Mouse (Mus musculus) midbrain, embryonic 16.5 days (tissue): ENCODE results near the gene Cbx3. TPM values are rescaled to one million over a fixed set of nuclear protein-coding genes. Genes with fewer than 3 reads are reported as not detected.
A peak's percentile ranks its signal among the peaks of the same experiment; 100 is the strongest.

Experiments
- ATAC-seq: fragments of 200-750 bp; cut with Nextera tagmentation; 2 replicates; pipeline ENCODE4 v1.8.0; 2017; ENCODE audit warnings: moderate TSS enrichment
- H3K27ac ChIP-seq: fragments of 300-500 bp; sonication (generic); 2 replicates; pipeline ENCODE4 v1.5.1; 2014; ENCODE audit warnings: mild to moderate bottlenecking, low read length, mixed read lengths
- H3K27me3 ChIP-seq: fragments of 300-500 bp; sonication (generic); 2 replicates; pipeline ENCODE4 v1.6.1; 2014; ENCODE audit warnings: low read depth, low read length, mixed read lengths; ENCODE audit not compliant: control insufficient read depth, insufficient read depth
- H3K36me3 ChIP-seq: fragments of 300-500 bp; sonication (generic); 2 replicates; pipeline ENCODE4 v1.6.1; 2014; ENCODE audit warnings: mild to moderate bottlenecking, low read length, moderate library complexity, mixed read lengths; ENCODE audit not compliant: control insufficient read depth, insufficient read depth
- H3K4me1 ChIP-seq: fragments of 300-500 bp; sonication (generic); 2 replicates; pipeline ENCODE4 v1.6.1; 2014; ENCODE audit warnings: mild to moderate bottlenecking, low read length, mixed read lengths; ENCODE audit not compliant: control insufficient read depth, insufficient read depth
- H3K4me2 ChIP-seq: fragments of 300-500 bp; sonication (generic); 2 replicates; pipeline ENCODE4 v1.6.1; 2014; ENCODE audit warnings: mild to moderate bottlenecking, low read length, mixed read lengths
- H3K4me3 ChIP-seq: fragments of 300-500 bp; sonication (generic); 2 replicates; pipeline ENCODE4 v1.5.1; 2014; ENCODE audit warnings: low read depth, mild to moderate bottlenecking, low read length, moderate library complexity, mixed read lengths
- H3K9ac ChIP-seq: fragments of 300-500 bp; sonication (generic); 2 replicates; pipeline ENCODE4 v1.6.1; 2014; ENCODE audit warnings: low read depth, low read length, mixed read lengths
- H3K9me3 ChIP-seq: fragments of 300-500 bp; sonication (generic); replicated peaks from 2 replicates; pipeline ENCODE4 v1.6.1; 2014; ENCODE audit warnings: mild to moderate bottlenecking, low read length, mixed read lengths; ENCODE audit not compliant: control insufficient read depth, poor library complexity, severe bottlenecking
- WGBS: fragments of 180-500 bp; shearing (Covaris S2); extraction: QIAGEN DNeasy Blood & Tissue Kit; methylation state at CpG from one replicate; pipeline ENCODE4 v1.1.7; 2014; 5-methylcytosine and 5-hydroxymethylcytosine counted together
- polyA plus RNA-seq: library from polyadenylated mRNA; unstranded; fragments of >200 nt; fragmentation: Nextera tagmentation; extraction: Ambion mirVana; gene quantifications from 2 replicates; pipeline ENCODE4 v1.2.1, GENCODE M21; 2015

The Cbx3 gene
- polyA plus RNA-seq, 1 experiment from 2014 or later: 417 TPM

DNA sequence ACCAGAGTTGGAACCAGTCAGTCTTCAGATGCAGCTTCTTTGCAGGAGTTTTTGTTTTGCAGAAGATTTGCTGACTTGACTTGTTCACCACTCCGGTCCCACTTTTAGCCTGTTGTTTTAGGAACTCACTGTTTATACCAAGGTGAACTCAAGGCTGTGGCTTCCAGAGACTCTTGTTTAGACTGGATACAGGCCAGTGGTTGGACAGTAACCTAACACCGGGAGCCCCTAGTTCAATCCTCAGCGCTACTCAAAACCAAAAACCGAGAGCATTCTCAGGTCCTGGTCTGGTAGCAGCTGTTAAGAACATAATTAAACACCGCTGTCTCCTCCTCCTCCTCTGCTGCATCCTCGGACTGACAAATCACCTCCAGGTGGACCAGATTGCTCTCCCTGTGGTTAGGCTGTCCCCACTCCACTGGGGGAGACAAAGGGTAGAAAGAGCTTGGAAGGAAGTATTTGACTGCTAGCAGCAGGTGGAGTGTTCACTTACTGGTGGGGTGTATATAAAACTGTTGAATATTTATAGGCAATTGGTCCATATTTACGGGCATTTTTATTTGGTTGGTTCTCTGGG lies 17.1 kb upstream of the Cbx3 start:
- 74% methylated on average over 7 of the region's 7 CpGs for WGBS
- Histone ChIP-seq H3K4me3 (no peak overlapping the region), H3K27me3 (no peaks in the 10 kb centered on the region), H3K36me3 (0 out of 2 replicates have a peak, but pooled peaks cover under 1% of the 10 kb centered on the region), H3K4me1 (no peaks in the 10 kb centered on the region), H3K9ac (no peak overlapping the region), H3K9me3 (no peaks in the 10 kb centered on the region), H3K4me2 (no peak overlapping the region), H3K27ac (no peak overlapping the region)
- no peak for ATAC-seq

DNA sequence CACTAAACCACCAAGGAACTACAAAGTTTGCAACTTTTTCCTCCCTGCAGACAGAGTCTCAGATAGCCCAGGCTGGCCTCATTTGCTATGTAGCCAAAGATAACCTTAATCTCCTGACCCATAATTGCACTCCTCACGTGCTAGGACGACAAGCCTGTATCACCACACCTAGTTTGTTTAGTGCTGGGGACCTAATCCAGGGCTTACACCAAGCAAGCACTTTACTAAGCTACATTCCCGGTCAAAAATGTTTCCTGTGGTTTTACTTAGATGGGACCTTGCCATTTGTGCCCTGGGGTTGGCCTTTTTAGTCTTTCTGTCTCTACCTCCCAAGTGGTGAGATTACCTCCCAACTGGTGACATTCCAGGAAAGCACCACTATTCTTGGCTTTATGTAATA lies 15.2 kb upstream of the Cbx3 start:
- Histone ChIP-seq H3K4me3 (no peak overlapping the region), H3K27me3 (no peaks in the 10 kb centered on the region), H3K9me3 (no peaks in the 10 kb centered on the region), H3K36me3 (peaks cover 9% of the 10 kb centered on the region), H3K27ac (no peak overlapping the region), H3K4me1 (no peaks in the 10 kb centered on the region), H3K9ac (no peak overlapping the region), H3K4me2 (no peak overlapping the region)
- ATAC-seq: no peak
- 65% methylated on average over 3 of the region's 3 CpGs for WGBS

DNA sequence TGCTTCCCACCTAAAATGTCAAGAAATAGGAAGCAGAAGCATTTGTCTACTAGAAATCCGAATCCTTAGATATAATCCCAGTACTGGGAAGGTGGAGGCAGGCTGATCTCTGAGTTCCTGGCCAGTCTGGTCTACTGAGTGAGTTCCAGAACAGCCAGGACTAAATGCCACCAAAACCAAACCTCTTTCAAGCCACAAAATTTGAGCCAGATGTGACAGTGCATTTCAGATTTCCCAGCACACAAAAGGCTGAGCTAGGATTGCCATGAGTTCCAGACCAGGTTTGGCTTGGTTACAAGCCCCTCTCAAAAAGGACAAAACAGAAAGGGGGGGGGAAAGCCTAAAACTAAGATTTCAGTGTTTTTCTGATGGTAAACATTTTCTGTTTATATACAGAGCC lies 14.0 kb upstream of the Cbx3 start:
- 78% methylated on average over 1 of the region's 1 CpGs for WGBS

DNA sequence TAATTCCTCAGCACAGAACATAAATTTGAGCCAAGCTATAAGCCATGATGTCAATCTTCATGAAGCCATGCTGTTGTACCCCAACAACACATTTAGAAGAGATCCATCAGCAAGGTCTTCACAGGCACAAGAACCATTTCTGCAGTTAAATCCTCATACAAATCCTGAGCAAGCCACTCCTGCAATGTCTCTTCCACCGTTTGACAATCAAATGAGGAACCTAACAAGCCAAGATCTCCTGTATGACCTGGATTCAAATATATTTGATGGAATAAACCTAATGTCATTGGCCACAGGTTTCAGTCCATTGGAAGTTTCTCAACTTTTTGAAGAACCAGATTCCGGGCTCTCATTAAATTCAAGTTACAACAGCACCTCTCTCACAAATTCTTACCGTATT lies 12.9 kb upstream of the Cbx3 start:
- WGBS: 80% methylated on average over 3 of the region's 3 CpGs
- H3K27me3 ChIP-seq: no peaks in the 10 kb centered on the region
- no peaks in the 10 kb centered on the region for H3K4me1 ChIP-seq
- no peak overlapping the region for H3K27ac ChIP-seq
- peaks cover 22% of the 10 kb centered on the region for H3K36me3 ChIP-seq
- no peak for ATAC-seq
- no peak overlapping the region for H3K4me3 ChIP-seq
- no peak overlapping the region for H3K9ac ChIP-seq
- no peak overlapping the region for H3K4me2 ChIP-seq
- H3K9me3 ChIP-seq: no peaks in the 10 kb centered on the region

More for the DNA sequence above, 14.0 kb upstream of the Cbx3 start:
- ATAC-seq: no peak
- H3K9ac ChIP-seq: no peak overlapping the region
- H3K36me3 ChIP-seq: peaks cover 15% of the 10 kb centered on the region
- H3K4me1 ChIP-seq: no peaks in the 10 kb centered on the region
- no peak overlapping the region for H3K4me2 ChIP-seq
- H3K27me3 ChIP-seq: no peaks in the 10 kb centered on the region
- no peak overlapping the region for H3K27ac ChIP-seq
- no peak overlapping the region for H3K4me3 ChIP-seq
- H3K9me3 ChIP-seq: no peaks in the 10 kb centered on the region

DNA sequence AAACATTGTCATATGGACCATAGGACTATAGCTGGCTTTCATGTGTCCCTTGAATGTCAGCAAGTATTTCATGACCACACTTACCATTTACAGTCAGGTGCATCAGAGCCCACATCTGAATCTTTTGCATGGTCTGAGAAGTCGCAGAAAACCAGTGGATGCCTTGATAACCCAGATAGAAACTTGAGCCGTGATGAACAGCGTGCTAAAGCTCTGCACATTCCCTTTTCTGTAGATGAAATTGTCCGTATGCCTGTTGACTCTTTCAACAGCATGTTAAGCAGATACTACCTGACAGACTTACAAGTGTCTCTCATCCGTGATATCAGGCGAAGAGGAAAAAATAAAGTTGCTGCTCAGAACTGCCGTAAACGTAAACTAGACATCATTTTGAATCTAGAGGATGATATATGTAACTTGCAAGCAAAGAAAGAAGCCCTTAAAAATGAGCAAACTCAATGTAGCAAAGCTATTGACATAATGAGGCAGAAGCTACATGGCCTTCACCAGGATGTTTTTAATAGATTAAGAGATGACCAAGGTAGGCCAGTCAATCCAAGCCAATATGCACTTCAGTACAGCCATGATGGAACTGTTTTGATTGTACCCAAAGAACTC lies 12.3 kb upstream of the Cbx3 start:
- no peak for ATAC-seq
- H3K27ac ChIP-seq: no peak overlapping the region
- WGBS: 87% methylated on average over 8 of the region's 8 CpGs

DNA sequence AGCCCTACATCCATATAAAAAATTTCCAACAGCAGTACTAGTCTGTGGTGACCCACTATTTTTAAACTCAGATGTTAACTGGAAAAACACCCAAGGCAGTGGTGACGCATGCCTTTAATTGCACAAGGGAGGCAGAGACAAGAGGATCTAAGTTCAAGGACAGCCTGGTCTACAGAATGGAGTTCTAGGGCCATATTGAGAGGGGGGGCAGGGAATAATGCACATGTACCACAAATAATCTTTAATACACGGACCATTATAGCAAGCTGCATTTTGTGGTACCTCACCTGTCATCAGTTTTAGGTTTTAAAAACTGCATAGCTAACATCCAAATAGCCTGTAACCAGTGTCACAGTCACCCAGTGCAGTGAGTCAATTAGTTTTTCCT lies 11.2 kb upstream of the Cbx3 start:
- peak; percentile 16; the same call in 1 of the 2 replicates for ATAC-seq
- Histone ChIP-seq H3K4me1 (peaks cover 4% of the 10 kb centered on the region; the same call in 1 of the 2 replicates), H3K4me3 (no peak overlapping the region), H3K36me3 (peaks cover 31% of the 10 kb centered on the region), H3K4me2 (no peak overlapping the region), H3K9ac (no peak overlapping the region), H3K9me3 (no peaks in the 10 kb centered on the region), H3K27me3 (no peaks in the 10 kb centered on the region), H3K27ac (no peak overlapping the region)
- WGBS: 46% methylated on average over 2 of the region's 2 CpGs

More for the DNA sequence above, 12.3 kb upstream of the Cbx3 start:
- no peaks in the 10 kb centered on the region for H3K9me3 ChIP-seq
- no peak overlapping the region for H3K9ac ChIP-seq
- peaks cover 24% of the 10 kb centered on the region for H3K36me3 ChIP-seq
- no peaks in the 10 kb centered on the region for H3K4me1 ChIP-seq
- H3K4me2 ChIP-seq: no peak overlapping the region
- no peaks in the 10 kb centered on the region for H3K27me3 ChIP-seq
- no peak overlapping the region for H3K4me3 ChIP-seq

DNA sequence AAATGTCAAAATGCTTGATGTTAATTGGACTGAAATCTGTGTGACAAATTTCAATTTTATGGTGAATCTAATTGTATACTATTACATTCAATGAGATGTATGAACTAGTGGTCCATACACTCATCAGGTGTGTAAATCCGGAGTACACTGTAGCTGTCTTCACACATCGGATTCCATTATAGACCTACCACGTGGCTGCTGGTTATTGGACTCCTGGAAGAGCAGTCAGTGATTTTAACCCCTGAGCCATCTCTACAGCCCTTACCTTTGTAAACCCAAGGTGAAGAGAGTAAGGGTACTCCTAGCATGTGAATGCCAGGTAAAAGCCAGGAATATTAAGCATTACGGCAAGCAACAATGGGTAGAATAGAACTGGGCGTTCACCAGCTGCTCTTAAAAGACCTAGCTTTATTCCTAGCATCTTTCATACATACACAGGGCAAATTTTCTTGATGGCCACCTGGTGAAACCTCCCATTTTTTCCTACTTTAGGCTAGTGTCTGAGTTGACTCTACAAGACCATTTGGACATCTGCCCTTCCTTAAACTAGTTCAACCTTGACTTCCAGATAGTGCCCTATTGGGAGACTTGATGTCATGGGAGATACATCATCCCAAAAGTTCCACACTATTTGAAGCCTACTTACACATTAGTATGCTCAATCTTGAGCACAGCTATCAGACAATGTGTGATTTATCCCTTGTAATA lies 10.7 kb upstream of the Cbx3 start:
- no peak overlapping the region for H3K27ac ChIP-seq
- H3K9me3 ChIP-seq: no peaks in the 10 kb centered on the region
- no peaks in the 10 kb centered on the region for H3K27me3 ChIP-seq
- no peak overlapping the region for H3K4me3 ChIP-seq
- peaks cover 4% of the 10 kb centered on the region; the same call in 1 of the 2 replicates for H3K4me1 ChIP-seq
- WGBS: 37% methylated on average over 5 of the region's 5 CpGs
- H3K9ac ChIP-seq: no peak overlapping the region
- ATAC-seq: peak; percentile 60; the same call in 1 of the 2 replicates
- H3K36me3 ChIP-seq: peaks cover 32% of the 10 kb centered on the region
- H3K4me2 ChIP-seq: no peak overlapping the region

DNA sequence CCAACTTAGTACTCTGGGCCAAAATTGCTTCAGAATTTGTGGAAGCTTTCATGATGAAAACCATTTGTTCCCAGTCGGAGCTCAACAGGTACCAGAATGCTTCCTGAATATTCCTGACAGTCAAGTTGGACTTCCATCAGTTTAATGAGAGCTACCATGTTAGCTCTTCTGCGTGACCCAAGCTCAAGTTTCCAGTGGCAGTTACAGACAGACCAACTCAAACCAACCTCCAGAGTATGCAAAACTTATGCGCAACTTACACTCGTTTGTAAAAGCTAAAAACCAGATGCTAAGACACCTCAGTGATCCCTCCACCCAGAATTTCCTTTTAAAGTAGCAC lies 10.2 kb upstream of the Cbx3 start:
- no peak for ATAC-seq
- no peak overlapping the region for H3K27ac ChIP-seq
- no peak overlapping the region for H3K9ac ChIP-seq
- H3K36me3 ChIP-seq: peaks cover 32% of the 10 kb centered on the region
- no peak overlapping the region for H3K4me3 ChIP-seq
- H3K9me3 ChIP-seq: no peaks in the 10 kb centered on the region
- peaks cover 4% of the 10 kb centered on the region; the same call in 1 of the 2 replicates for H3K4me1 ChIP-seq
- WGBS: 79% methylated on average over 4 of the region's 4 CpGs
- H3K4me2 ChIP-seq: no peak overlapping the region
- H3K27me3 ChIP-seq: no peaks in the 10 kb centered on the region

DNA sequence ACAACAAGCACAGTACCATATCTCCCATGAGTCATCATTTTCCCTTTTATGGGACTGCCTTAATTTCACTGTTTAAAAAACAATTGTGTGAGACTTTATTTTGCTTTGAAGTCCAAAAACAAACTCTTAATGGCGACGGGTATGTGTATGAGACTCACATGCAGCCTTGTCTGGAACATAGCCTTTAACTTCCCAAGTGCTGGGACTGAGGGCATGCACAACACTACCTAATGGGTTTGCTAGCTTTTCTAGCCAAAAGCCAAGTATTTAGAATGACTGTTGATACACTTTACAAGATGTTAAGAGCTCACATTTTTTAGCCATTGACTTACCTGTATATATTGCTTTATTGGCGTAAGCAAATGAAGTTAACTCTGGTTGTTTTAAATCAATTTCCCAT lies 9.8 kb upstream of the Cbx3 start:
- no peaks in the 10 kb centered on the region for H3K27me3 ChIP-seq
- H3K4me2 ChIP-seq: no peak overlapping the region
- WGBS: 80% methylated on average over 3 of the region's 3 CpGs
- ATAC-seq: no peak
- no peak overlapping the region for H3K9ac ChIP-seq
- peaks cover 4% of the 10 kb centered on the region for H3K4me1 ChIP-seq
- no peak overlapping the region for H3K27ac ChIP-seq
- no peak overlapping the region for H3K4me3 ChIP-seq
- H3K36me3 ChIP-seq: peaks cover 32% of the 10 kb centered on the region
- no peaks in the 10 kb centered on the region for H3K9me3 ChIP-seq
